Mouse (Mus musculus): Measurements from ENCODE around the gene Ccdc93. TPM values are rescaled to one million over a fixed set of nuclear protein-coding genes. Genes with fewer than 3 reads are reported as not detected.

The Ccdc93 gene
- polyA plus RNA-seq, 1 experiment from 2014 or later = 12.2 TPM

Other genes starting within 250 kb of the Ccdc93 start
- gene Insig2, start 98.5 kb upstream of the Ccdc93 start, polyA plus RNA-seq (2015; fragmentation: Nextera tagmentation; extraction: Ambion mirVana) = 41.3 and 49.3 TPM in 2 replicates
- 1.1 and 1.4 TPM in 2 replicates for gene Htr5b, start 97.4 kb downstream of the Ccdc93 start, polyA plus RNA-seq (2015; fragmentation: Nextera tagmentation; extraction: Ambion mirVana)
- gene Ddx18, start 136.9 kb downstream of the Ccdc93 start, polyA plus RNA-seq (2015; fragmentation: Nextera tagmentation; extraction: Ambion mirVana) = 33.1 and 37.4 TPM in 2 replicates

Data from neural tube, embryonic 15.5 days (tissue).